Mouse (Mus musculus) retina, embryonic 14.5 days (tissue): ENCODE measurements at regions not wholly inside any gene's neighbourhood (a gene's known extent, or its start where the extent isn't known, plus 50 kb on each side); places are given as distances from the start of the nearest gene placed in this dataset.

Experiments
- DNase-seq: peaks from one replicate; pipeline ENCODE4 v3.0.0-alpha.2; 2015; ENCODE audit warnings: low spot score

- DNase-seq = peak; percentile 46
Measured at GRCm38 (mm10) chr8:95979223-95979622, 90.9 kb upstream of the Got2 start.

- peak; percentile 70 for DNase-seq
Measured at GRCm38 (mm10) chr8:95974889-95975288, 86.5 kb upstream of the Got2 start.

GRCm38 (mm10) chr8:95974231-95974630 lies 85.9 kb upstream of the Got2 start:
- DNase-seq = no peak

- DNase-seq = no peak
Measured at GRCm38 (mm10) chr8:95973571-95973970, 85.2 kb upstream of the Got2 start.

- no peak for DNase-seq
Measured at GRCm38 (mm10) chr8:95968828-95969227, 80.5 kb upstream of the Got2 start.

GRCm38 (mm10) chr8:95966430-95966829 lies 78.1 kb upstream of the Got2 start:
- DNase-seq = peak; percentile 48

- peak; percentile 30 for DNase-seq
Measured at GRCm38 (mm10) chr8:95952257-95952656, 63.9 kb upstream of the Got2 start.

GRCm38 (mm10) chr8:95951794-95952193 lies 63.4 kb upstream of the Got2 start:
- DNase-seq = peak; percentile 93
